Mouse (Mus musculus) CH12.LX (cell line): ENCODE data around the gene Pex14. TPM values are rescaled to one million over a fixed set of nuclear protein-coding genes. Genes with fewer than 3 reads are reported as not detected.

Source experiments
- DNase-seq: peaks from one replicate; pipeline ENCODE4 v3.0.0-alpha.2; 2013; ENCODE audit errors: extremely low read depth
- H3K27ac ChIP-seq: 2 replicates; pipeline ENCODE4 v1.5.1; 2012; ENCODE audit warnings: low read depth, mild to moderate bottlenecking, control low read depth, moderate library complexity; ENCODE audit not compliant: insufficient read depth
- H3K27me3 ChIP-seq: replicated peaks from 2 replicates; pipeline ENCODE3; 2012; ENCODE audit warnings: inconsistent platforms
- H3K36me3 ChIP-seq, 2 experiments: replicated peaks in 1 of 2; 2 replicates each; pipeline versions ENCODE3 to v1.6.1; 2012; ENCODE audit warnings: inconsistent platforms in 1 of 2, low read length in 1 of 2, mild to moderate bottlenecking in 1 of 2, mixed read lengths in 1 of 2, moderate library complexity in 1 of 2; ENCODE audit not compliant: control insufficient read depth in 1 of 2, insufficient read depth in 1 of 2
- H3K4me1 ChIP-seq, 2 experiments: 2 replicates each; pipeline ENCODE4 v1.6.1; 2012; ENCODE audit warnings: inconsistent platforms in 1 of 2, moderate library complexity in 1 of 2; ENCODE audit not compliant: insufficient read depth in 2 of 2, control insufficient read depth in 1 of 2
- H3K4me2 ChIP-seq: 2 replicates; pipeline ENCODE4 v1.6.1; 2012; ENCODE audit warnings: low read depth, mild to moderate bottlenecking, control low read depth; ENCODE audit not compliant: poor library complexity, insufficient read depth, severe bottlenecking
- H3K4me3 ChIP-seq, 3 experiments: fragments of 150-350 bp in 1 of 3; sonication (generic) in 1 of 3; replicated peaks in 1 of 3; 2 replicates each; pipeline versions ENCODE3 to v1.5.1; 2011 to 2012; ENCODE audit warnings: low read depth in 2 of 3, low read length in 2 of 3, mild to moderate bottlenecking in 2 of 3, moderate library complexity in 2 of 3, control low read depth in 1 of 3, improper control_type of control experiment in 1 of 3, inconsistent platforms in 1 of 3, mixed read lengths in 1 of 3; ENCODE audit not compliant: poor library complexity in 1 of 3
- H3K79me2 ChIP-seq: replicated peaks from 2 replicates; pipeline ENCODE4 v1.6.1; 2012; ENCODE audit warnings: mild to moderate bottlenecking, moderate library complexity; ENCODE audit not compliant: control insufficient read depth, poor library complexity, insufficient read depth, severe bottlenecking; ENCODE audit errors: extremely low read depth
- H3K9ac ChIP-seq: 2 replicates; pipeline ENCODE4 v1.6.1; 2012; ENCODE audit warnings: low read depth, mild to moderate bottlenecking, control low read depth, moderate library complexity; ENCODE audit not compliant: insufficient read depth
- H3K9me3 ChIP-seq: replicated peaks from 2 replicates; pipeline ENCODE3; 2012; ENCODE audit warnings: low read length, inconsistent platforms, mixed read lengths
- BHLHE40 ChIP-seq: IDR thresholded peaks from 2 replicates; pipeline ENCODE4 v1.6.1; 2011; ENCODE audit warnings: mild to moderate bottlenecking, low read depth, low read length, improper control_type of control experiment
- CTCF ChIP-seq, 2 experiments: IDR thresholded peaks in 1 of 2; conservative IDR thresholded peaks in 1 of 2; 2 replicates each; pipeline ENCODE4 v1.5.1; 2011 to 2012; ENCODE audit warnings: low read depth in 2 of 2, low read length in 2 of 2, improper control_type of control experiment in 1 of 2, inconsistent platforms in 1 of 2, mild to moderate bottlenecking in 1 of 2, moderate library complexity in 1 of 2
- ETS1 ChIP-seq: conservative IDR thresholded peaks from 2 replicates; pipeline ENCODE4 v1.6.1; 2012; ENCODE audit warnings: low read depth, mild to moderate bottlenecking, inconsistent platforms, low read length, improper control_type of control experiment, moderate library complexity
- HCFC1 ChIP-seq: IDR thresholded peaks from 2 replicates; pipeline ENCODE4 v1.6.1; 2012; ENCODE audit warnings: low read depth, mild to moderate bottlenecking, inconsistent platforms, low read length, improper control_type of control experiment
- JUN ChIP-seq: IDR thresholded peaks from 2 replicates; pipeline ENCODE4 v1.6.1; 2011; ENCODE audit warnings: low read depth, mild to moderate bottlenecking, low read length, improper control_type of control experiment, moderate library complexity; ENCODE audit not compliant: insufficient read depth
- KAT2A ChIP-seq: IDR thresholded peaks from 2 replicates; pipeline ENCODE4 v1.6.1; 2012; ENCODE audit warnings: low read length, improper control_type of control experiment, inconsistent platforms; ENCODE audit not compliant: insufficient replicate concordance
- MAFK ChIP-seq: IDR thresholded peaks from 2 replicates; pipeline ENCODE4 v1.6.1; 2011; ENCODE audit warnings: low read length, improper control_type of control experiment; ENCODE audit not compliant: insufficient replicate concordance
- MEF2A ChIP-seq: IDR thresholded peaks from 2 replicates; pipeline ENCODE4 v1.6.1; 2014; ENCODE audit warnings: low read depth, mild to moderate bottlenecking, inconsistent platforms, low read length, improper control_type of control experiment, borderline replicate concordance
- NRF1 ChIP-seq: IDR thresholded peaks from 2 replicates; pipeline ENCODE4 v1.6.1; 2014; ENCODE audit warnings: low read depth, mild to moderate bottlenecking, inconsistent platforms, low read length, improper control_type of control experiment, moderate library complexity
- PAX5 ChIP-seq: IDR thresholded peaks from 2 replicates; pipeline ENCODE4 v1.6.1; 2012; ENCODE audit warnings: low read length, inconsistent platforms, mixed read lengths
- RAD21 ChIP-seq: IDR thresholded peaks from 2 replicates; pipeline ENCODE4 v1.6.1; 2011; ENCODE audit warnings: low read depth, mild to moderate bottlenecking, low read length, improper control_type of control experiment, moderate library complexity
- RCOR1 ChIP-seq: conservative IDR thresholded peaks from 2 replicates; pipeline ENCODE4 v1.6.1; 2012; ENCODE audit warnings: low read depth, mild to moderate bottlenecking, inconsistent platforms, low read length, improper control_type of control experiment
- SIN3A ChIP-seq: IDR thresholded peaks from 2 replicates; pipeline ENCODE4 v1.6.1; 2012; ENCODE audit warnings: low read length, improper control_type of control experiment, inconsistent platforms
- ZC3H11A ChIP-seq: IDR thresholded peaks from 2 replicates; pipeline ENCODE4 v1.6.1; 2012; ENCODE audit warnings: low read depth, mild to moderate bottlenecking, inconsistent platforms, low read length, improper control_type of control experiment
- ZKSCAN1 ChIP-seq: IDR thresholded peaks from 2 replicates; pipeline ENCODE4 v1.6.1; 2012; ENCODE audit warnings: low read depth, inconsistent platforms, low read length, improper control_type of control experiment, borderline replicate concordance
- ZMIZ1 ChIP-seq: IDR thresholded peaks from 2 replicates; pipeline ENCODE4 v1.6.1; 2012; ENCODE audit warnings: low read depth, mild to moderate bottlenecking, inconsistent platforms, low read length, improper control_type of control experiment
- ZNF384 ChIP-seq: IDR thresholded peaks from 2 replicates; pipeline ENCODE4 v1.6.1; 2012; ENCODE audit warnings: low read depth, low read length, improper control_type of control experiment, inconsistent platforms
- dilution Hi-C: fragments of 300-500 bp; cut with MboI; formaldehyde crosslinking; loops from 2 replicates; pipeline ENCODE4 v1.14.3; 2020; ENCODE audit warnings: low sequenced_read_pairs; ENCODE audit not compliant: extremely low pct_unique_long_range_greater_than_20kb, extremely low pct_ligation_motif_present
- in situ Hi-C: fragments of 300-500 bp; cut with MboI; formaldehyde crosslinking; loops from 3 replicates; pipeline ENCODE4 v1.14.3; 2019; ENCODE audit warnings: low sequenced_read_pairs, low pct_ligation_motif_present, low pct_unique_long_range_greater_than_20kb, mixed read lengths
- polyA plus RNA-seq: library from polyadenylated mRNA; unstranded; fragments of >175 nt; gene quantifications from 2 replicates; pipeline ENCODE4 v1.2.1, GENCODE M21; 2012; ENCODE audit warnings: low read depth; ENCODE audit not compliant: insufficient read length
- total RNA-seq, 2 experiments: library from RNA; depleted of rRNA; stranded (reverse); fragments of 300-350 nt in 1 of 2; fragments of >200 nt in 1 of 2; gene quantifications; 2 replicates each; pipeline ENCODE4 v1.2.3; 2012 to 2014

Gene Pex14
- total and polyA plus RNA-seq, 3 experiments = 48.5 to 67.7 (median 63.6) TPM

DNA sequence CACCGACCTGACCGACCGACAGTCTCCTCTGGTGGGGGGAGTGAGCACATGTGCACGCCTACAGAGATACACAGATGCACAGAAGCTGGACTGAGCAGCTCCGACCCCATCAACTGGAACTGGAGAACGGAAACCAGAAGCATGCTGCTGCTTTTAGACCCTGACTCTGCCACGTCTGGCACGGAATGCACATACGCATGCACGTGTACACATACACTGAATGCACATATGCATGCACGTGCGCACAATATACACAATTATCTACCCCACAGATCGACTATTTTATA lies 38.3 kb downstream of the Pex14 start (continued):
- TF ChIP-seq BHLHE40 (peak; percentile 77), ZNF384 (no peak), PAX5 (no peak), ZC3H11A (no peak), ZMIZ1 (no peak), HCFC1 (no peak)

DNA sequence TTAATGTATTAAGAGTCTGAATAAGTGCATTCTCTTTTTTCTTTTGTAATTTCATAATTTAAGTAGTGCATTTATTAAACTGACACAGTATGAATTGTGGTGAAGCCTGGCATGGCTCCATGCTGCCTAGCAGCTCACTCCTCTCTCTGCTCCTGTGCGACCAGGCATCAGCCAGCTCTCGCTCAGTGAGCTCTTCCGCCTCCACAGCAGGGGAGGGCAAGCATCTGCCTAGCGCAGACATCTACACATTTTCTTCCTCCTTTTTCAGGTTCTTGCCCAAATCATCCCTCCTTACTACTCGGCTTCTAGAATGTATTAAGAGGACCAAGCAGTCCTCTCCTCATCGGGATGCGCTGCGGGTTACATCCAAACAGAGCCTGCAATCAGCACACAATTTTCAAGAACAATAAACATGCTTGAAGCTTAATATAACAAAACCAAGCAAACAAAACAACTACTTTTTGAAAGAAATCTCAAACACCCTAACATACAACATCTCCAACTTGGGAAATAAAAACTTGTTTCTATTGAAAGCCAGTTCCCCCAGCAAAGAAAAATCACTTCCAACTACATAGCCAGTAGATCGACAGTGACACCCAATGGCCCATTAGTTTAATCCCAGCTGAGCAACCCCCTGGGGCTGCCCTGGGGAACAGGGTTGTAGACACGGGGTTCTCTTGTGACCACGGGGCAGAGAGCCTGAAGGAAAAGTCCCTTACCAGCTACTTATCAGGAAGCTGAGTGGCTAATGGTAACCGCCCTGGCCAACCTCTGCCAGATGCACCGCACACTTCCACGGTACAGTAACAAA lies 38.9 kb downstream of the Pex14 start:
- H3K4me2 ChIP-seq = no peak overlapping the region
- dilution Hi-C loops = no loop called here
- no peaks in the 10 kb centered on the region for H3K27me3 ChIP-seq
- TF ChIP-seq ETS1 (no peak), RAD21 (peak; percentile 29), CTCF (conservative IDR thresholded peaks at IDR 0.05 in 1 of 2, IDR thresholded peaks at IDR 0.05 in 1 of 2; ENCODE audit: low read depth in 2 of 2, low read length in 2 of 2) (peak in 1 of 2 experiments; percentile 31; a peak in 1 of 4 replicates), RCOR1 (no peak), ZNF384 (no peak), MAFK (no peak), JUN (no peak), MEF2A (no peak), ZKSCAN1 (no peak), BHLHE40 (no peak)
- TF ChIP-seq, all 38 proteins: peak for 2
- DNase-seq = peak; percentile 57
- no peak overlapping the region for H3K27ac ChIP-seq
- peaks cover 4% of the 10 kb centered on the region; the same call in 1 of the 2 replicates for H3K79me2 ChIP-seq
- in situ Hi-C loops = loop anchor here (10.0 kb wide), 3 partner anchors 146 to 356 kb away; no protein-coding TSS in a partner anchor
- peaks cover 0 to 84% of the 10 kb centered on the region in 2 experiments for H3K36me3 ChIP-seq
- H3K9ac ChIP-seq = no peak overlapping the region
- H3K4me1 ChIP-seq = peaks cover 0 to 43% of the 10 kb centered on the region in 2 experiments; a peak in 3 of 4 replicates
- no peaks in the 10 kb centered on the region for H3K9me3 ChIP-seq
- H3K4me3 ChIP-seq = no peak overlapping the region

DNA sequence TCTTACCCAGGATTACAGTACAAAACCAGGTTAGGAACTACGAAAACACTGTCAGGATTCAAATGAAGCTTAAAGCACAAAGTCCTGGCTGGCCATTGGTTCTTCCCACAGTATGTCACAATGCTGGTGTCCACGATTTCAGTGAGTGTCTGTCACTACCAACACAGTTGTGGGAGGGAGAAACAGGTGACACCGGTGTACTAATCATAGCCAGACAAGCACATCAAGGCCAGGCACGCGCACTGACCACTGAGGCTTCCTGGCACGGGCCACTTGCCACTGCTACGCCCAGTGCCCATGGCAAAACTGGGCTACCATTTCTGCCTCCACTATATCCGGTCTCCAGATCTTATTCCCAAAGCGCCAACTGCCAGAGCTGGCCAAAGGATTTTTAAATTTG lies 40.0 kb downstream of the Pex14 start:
- dilution Hi-C loops = no loop called here
- Histone ChIP-seq H3K27ac (no peak overlapping the region), H3K79me2 (peaks cover 4% of the 10 kb centered on the region; the same call in 1 of the 2 replicates), H3K36me3 (peaks cover 3 to 86% of the 10 kb centered on the region in 2 experiments), H3K4me1 (peaks cover 0 to 43% of the 10 kb centered on the region in 2 experiments; a peak in 3 of 4 replicates), H3K9ac (no peak overlapping the region)
- DNase-seq = no peak
- TF ChIP-seq SIN3A (no peak), BHLHE40 (no peak), CTCF (conservative IDR thresholded peaks at IDR 0.05 in 1 of 2, IDR thresholded peaks at IDR 0.05 in 1 of 2; ENCODE audit: low read depth in 2 of 2, low read length in 2 of 2) (no peak), ZNF384 (no peak), KAT2A (no peak), NRF1 (no peak)
- TF ChIP-seq, all 38 proteins: peak for 0
- in situ Hi-C loops = loop anchor here (10.0 kb wide), 3 partner anchors 145 to 355 kb away; no protein-coding TSS in a partner anchor
- H3K9me3 ChIP-seq = no peaks in the 10 kb centered on the region
- H3K27me3 ChIP-seq = no peaks in the 10 kb centered on the region
- H3K4me3 ChIP-seq = no peak overlapping the region
- no peak overlapping the region for H3K4me2 ChIP-seq
